Mouse (Mus musculus): ENCODE measurements around the gene St5. TPM values are rescaled to one million over a fixed set of nuclear protein-coding genes. Genes with fewer than 3 reads are reported as not detected.

The St5 gene
- polyA plus RNA-seq, 1 experiment from 2014 or later: 20.1 TPM

GRCm38 (mm10) chr7:109700213-109700612, 3.2 kb downstream of the St5 start:
- H3K4me3 ChIP-seq (replicated peaks): no peak overlapping the region
- ATAC-seq (ENCODE audit: insufficient read depth): no peak
- peaks cover 24% of the 10 kb centered on the region for H3K4me1 ChIP-seq (replicated peaks)
- H3K9me3 ChIP-seq (replicated peaks): no peaks in the 10 kb centered on the region
- H3K36me3 ChIP-seq (replicated peaks): no peaks in the 10 kb centered on the region
- H3K27ac ChIP-seq (replicated peaks): no peak overlapping the region
- peaks cover 8% of the 10 kb centered on the region for H3K27me3 ChIP-seq
- H3K4me2 ChIP-seq: no peak overlapping the region
- H3K9ac ChIP-seq: no peak overlapping the region

DNA sequence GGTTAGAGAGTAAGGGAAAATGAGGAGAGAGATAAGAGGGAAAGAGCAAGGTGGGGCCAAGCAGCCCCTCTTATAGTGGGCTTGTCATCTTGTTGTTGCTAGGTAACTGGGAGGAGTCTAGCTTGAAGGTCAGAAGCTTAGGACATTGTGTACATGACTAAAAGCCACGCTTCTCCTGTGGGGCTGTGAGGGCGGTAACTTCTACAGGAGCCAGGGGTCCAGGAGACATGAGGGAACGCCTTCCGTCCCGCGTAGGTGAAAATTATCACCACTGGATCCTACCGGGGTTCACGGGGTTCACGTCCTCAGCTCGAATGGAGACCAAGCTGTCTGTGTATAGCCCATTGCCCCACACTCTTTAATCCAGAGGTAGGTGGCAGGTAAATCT, 8.1 kb downstream of the St5 start:
- Histone ChIP-seq H3K27ac (replicated peaks) (no peak overlapping the region), H3K4me3 (replicated peaks) (no peak overlapping the region), H3K36me3 (replicated peaks) (no peaks in the 10 kb centered on the region), H3K4me2 (no peak overlapping the region), H3K9ac (no peak overlapping the region), H3K4me1 (replicated peaks) (no peaks in the 10 kb centered on the region; the same call in 1 of the 2 replicates), H3K27me3 (0 out of 2 replicates have a peak, but pooled peaks cover 4% of the 10 kb centered on the region), H3K9me3 (replicated peaks) (no peaks in the 10 kb centered on the region)
- WGBS (ENCODE audit: insufficient replicate concordance): 88% methylated on average over 10 of the region's 10 CpGs
- no peak for ATAC-seq (ENCODE audit: insufficient read depth)

- Histone ChIP-seq H3K4me3 (replicated peaks) (no peak overlapping the region), H3K4me1 (replicated peaks) (no peaks in the 10 kb centered on the region; the same call in 1 of the 2 replicates), H3K9ac (no peak overlapping the region), H3K4me2 (no peak overlapping the region), H3K9me3 (replicated peaks) (no peaks in the 10 kb centered on the region), H3K27me3 (0 out of 2 replicates have a peak, but pooled peaks cover 4% of the 10 kb centered on the region), H3K27ac (replicated peaks) (no peak overlapping the region), H3K36me3 (replicated peaks) (no peaks in the 10 kb centered on the region)
- ATAC-seq (ENCODE audit: insufficient read depth): no peak
- WGBS (ENCODE audit: insufficient replicate concordance): 65% methylated on average over 13 of the region's 13 CpGs
Measured at GRCm38 (mm10) chr7:109694576-109695338, 8.6 kb downstream of the St5 start.

DNA sequence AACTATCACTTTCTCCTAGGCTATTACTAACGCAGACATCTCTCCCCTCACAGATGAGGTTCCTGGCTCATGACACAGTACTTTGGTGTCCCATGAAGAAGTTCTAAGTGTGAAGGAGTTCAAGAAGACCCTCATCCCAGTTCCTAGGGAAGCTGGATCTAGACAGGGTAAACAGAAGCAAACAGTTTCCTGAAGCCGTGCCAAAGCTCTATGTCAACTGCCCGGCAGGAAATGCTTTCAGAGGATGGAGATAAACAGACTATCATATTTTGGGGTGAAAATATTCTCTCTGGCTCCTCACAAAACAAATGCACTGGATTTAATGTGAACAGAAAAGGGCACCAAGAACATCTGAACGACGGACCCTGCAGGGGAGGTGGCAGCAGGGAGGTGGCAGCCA, 12.4 kb downstream of the St5 start:
- H3K27ac ChIP-seq (replicated peaks): no peak overlapping the region
- WGBS (ENCODE audit: insufficient replicate concordance): 62% methylated on average over 5 of the region's 5 CpGs
- H3K36me3 ChIP-seq (replicated peaks): no peaks in the 10 kb centered on the region
- 0 out of 2 replicates have a peak, but pooled peaks cover 4% of the 10 kb centered on the region for H3K27me3 ChIP-seq
- H3K4me2 ChIP-seq: no peak overlapping the region
- no peak overlapping the region for H3K4me3 ChIP-seq (replicated peaks)
- H3K4me1 ChIP-seq (replicated peaks): no peaks in the 10 kb centered on the region; the same call in 1 of the 2 replicates
- no peak for ATAC-seq (ENCODE audit: insufficient read depth)
- H3K9me3 ChIP-seq (replicated peaks): no peaks in the 10 kb centered on the region
- no peak overlapping the region for H3K9ac ChIP-seq

GRCm38 (mm10) chr7:109690101-109690500, 13.3 kb downstream of the St5 start:
- 0 out of 2 replicates have a peak, but pooled peaks cover 4% of the 10 kb centered on the region for H3K27me3 ChIP-seq
- H3K9me3 ChIP-seq (replicated peaks): no peaks in the 10 kb centered on the region
- no peak overlapping the region for H3K4me2 ChIP-seq
- 74% methylated on average over 3 of the region's 3 CpGs for WGBS (ENCODE audit: insufficient replicate concordance)
- no peaks in the 10 kb centered on the region for H3K4me1 ChIP-seq (replicated peaks)
- H3K4me3 ChIP-seq (replicated peaks): no peak overlapping the region
- H3K9ac ChIP-seq: no peak overlapping the region
- ATAC-seq (ENCODE audit: insufficient read depth): no peak
- no peak overlapping the region for H3K27ac ChIP-seq (replicated peaks)
- H3K36me3 ChIP-seq (replicated peaks): no peaks in the 10 kb centered on the region

GRCm38 (mm10) chr7:109686585-109687128, 16.7 kb downstream of the St5 start:
- no peak overlapping the region for H3K27ac ChIP-seq (replicated peaks)
- no peak overlapping the region for H3K9ac ChIP-seq
- 45% methylated on average over 9 of the region's 9 CpGs for WGBS (ENCODE audit: insufficient replicate concordance)
- no peaks in the 10 kb centered on the region for H3K9me3 ChIP-seq (replicated peaks)
- H3K27me3 ChIP-seq: no peaks in the 10 kb centered on the region
- no peak for ATAC-seq (ENCODE audit: insufficient read depth)
- no peaks in the 10 kb centered on the region for H3K36me3 ChIP-seq (replicated peaks)
- no peak overlapping the region for H3K4me2 ChIP-seq
- H3K4me1 ChIP-seq (replicated peaks): no peaks in the 10 kb centered on the region
- no peak overlapping the region for H3K4me3 ChIP-seq (replicated peaks)

DNA sequence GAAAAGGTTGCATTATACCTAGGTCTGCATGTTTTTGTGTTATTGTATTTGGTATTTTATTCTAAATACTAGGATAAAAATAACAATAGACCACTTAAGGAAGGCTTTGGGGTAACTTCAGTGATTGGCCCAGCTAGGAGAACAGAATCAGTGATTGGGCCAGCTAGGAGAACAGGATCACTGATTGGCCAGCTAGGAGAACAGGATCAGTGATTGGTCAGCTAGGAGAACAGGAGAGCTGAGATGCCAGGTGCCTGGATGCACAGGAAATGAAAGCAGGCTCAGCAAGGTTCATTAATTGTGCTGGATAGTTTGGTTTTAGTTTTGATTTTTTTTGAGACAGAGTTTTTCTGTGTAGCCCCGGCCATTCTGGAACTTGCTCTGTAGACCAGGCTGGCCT, 22.5 kb downstream of the St5 start:
- no peak overlapping the region for H3K9ac ChIP-seq
- H3K4me3 ChIP-seq (replicated peaks): no peak overlapping the region
- no peaks in the 10 kb centered on the region for H3K9me3 ChIP-seq (replicated peaks)
- H3K27ac ChIP-seq (replicated peaks): no peak overlapping the region
- H3K27me3 ChIP-seq: no peaks in the 10 kb centered on the region
- ATAC-seq (ENCODE audit: insufficient read depth): no peak
- 71% methylated on average over 1 of the region's 1 CpGs for WGBS (ENCODE audit: insufficient replicate concordance)
- H3K4me1 ChIP-seq (replicated peaks): no peaks in the 10 kb centered on the region
- H3K4me2 ChIP-seq: no peak overlapping the region
- H3K36me3 ChIP-seq (replicated peaks): no peaks in the 10 kb centered on the region

- H3K27me3 ChIP-seq: no peaks in the 10 kb centered on the region
- no peak overlapping the region for H3K27ac ChIP-seq (replicated peaks)
- H3K36me3 ChIP-seq (replicated peaks): no peaks in the 10 kb centered on the region
- no peak overlapping the region for H3K4me2 ChIP-seq
- H3K4me3 ChIP-seq (replicated peaks): no peak overlapping the region
- H3K9me3 ChIP-seq (replicated peaks): no peaks in the 10 kb centered on the region
- no peaks in the 10 kb centered on the region for H3K4me1 ChIP-seq (replicated peaks)
- no peak for ATAC-seq (ENCODE audit: insufficient read depth)
- H3K9ac ChIP-seq: no peak overlapping the region
- 60% methylated on average over 2 of the region's 2 CpGs for WGBS (ENCODE audit: insufficient replicate concordance)
Measured at GRCm38 (mm10) chr7:109680284-109680683, 23.1 kb downstream of the St5 start.

- Histone ChIP-seq H3K4me3 (replicated peaks) (no peak overlapping the region), H3K27ac (replicated peaks) (no peak overlapping the region), H3K9ac (no peak overlapping the region), H3K36me3 (replicated peaks) (no peaks in the 10 kb centered on the region), H3K9me3 (replicated peaks) (no peaks in the 10 kb centered on the region), H3K27me3 (peaks cover 25% of the 10 kb centered on the region), H3K4me2 (no peak overlapping the region), H3K4me1 (replicated peaks) (peaks cover 12% of the 10 kb centered on the region; the same call in 1 of the 2 replicates)
- WGBS (ENCODE audit: insufficient replicate concordance): 39% methylated on average over 4 of the region's 4 CpGs
- ATAC-seq (ENCODE audit: insufficient read depth): no peak
Measured at GRCm38 (mm10) chr7:109674944-109675628, 28.3 kb downstream of the St5 start.

DNA sequence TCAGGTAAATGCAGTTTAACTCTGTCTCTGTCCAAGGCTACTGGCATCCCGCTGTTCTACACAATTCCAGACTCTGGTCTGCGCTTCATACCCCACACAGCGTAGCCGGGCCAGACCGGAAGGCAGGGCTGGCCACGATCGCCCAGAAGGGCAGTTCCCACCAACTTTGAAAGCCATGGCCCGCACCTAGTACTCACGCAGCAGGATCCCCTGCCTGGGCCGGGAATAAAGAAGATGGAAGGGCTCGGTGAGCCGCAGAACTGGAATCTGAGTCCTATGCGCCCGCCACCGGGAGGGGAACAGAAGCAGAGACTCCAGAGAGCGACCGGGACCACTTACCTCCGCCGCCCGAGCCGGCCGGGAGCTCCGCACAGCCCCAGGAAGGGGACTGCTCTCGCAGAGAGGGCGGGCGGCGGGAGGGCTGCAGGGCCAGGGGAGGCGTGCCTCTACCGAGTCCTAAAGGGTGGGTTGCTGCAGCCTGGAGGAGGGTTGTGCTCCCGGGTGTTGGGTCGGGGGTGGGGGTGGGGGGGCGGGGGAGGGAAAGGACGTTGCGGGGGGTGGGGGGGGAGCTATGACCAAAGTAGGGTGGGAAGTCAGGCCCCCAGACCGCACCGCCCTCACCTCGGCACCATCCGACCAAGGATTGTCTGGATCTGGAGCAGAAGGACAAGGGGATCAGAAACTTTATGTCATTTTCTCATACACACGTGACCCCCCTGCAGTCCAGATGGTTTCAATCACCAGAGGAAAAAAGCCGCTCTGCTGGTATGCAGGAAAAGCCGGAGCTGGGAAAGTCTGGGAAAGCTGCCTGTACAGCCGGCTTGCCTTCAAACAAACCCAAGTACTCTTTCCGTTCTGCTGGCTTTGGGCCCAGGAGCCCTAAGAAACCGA, 31.6 kb downstream of the St5 start:
- WGBS (ENCODE audit: insufficient replicate concordance): 5% methylated on average over 43 of the region's 44 CpGs
- Histone ChIP-seq H3K9ac (peak overlapping the region; percentile 54), H3K4me3 (replicated peaks) (peak overlapping the region; percentile 61), H3K27ac (replicated peaks) (peak overlapping the region; percentile 48; the same call in 1 of the 2 replicates), H3K4me1 (replicated peaks) (peaks cover 12% of the 10 kb centered on the region; the same call in 1 of the 2 replicates), H3K27me3 (peaks cover 29% of the 10 kb centered on the region), H3K36me3 (replicated peaks) (no peaks in the 10 kb centered on the region), H3K4me2 (peak overlapping the region; percentile 82), H3K9me3 (replicated peaks) (no peaks in the 10 kb centered on the region)
- ATAC-seq (ENCODE audit: insufficient read depth): peak; percentile 78
